8 mouse cellular contexts compared by ENCODE assay signal in genomic region chr4:43428946-43429345, GRCm38 (mm10). TPM values are rescaled to one million over a fixed set of nuclear protein-coding genes. Genes with fewer than 3 reads are reported as not detected.
DNase-seq lines count a peak whose midpoint lies in the region; ATAC-seq and TF ChIP-seq lines count a peak whose summit lies in the region.

Gene Fam166b (minus strand): TSS chr4:43429134.

- CTCF ChIA-PET in Patski (lab: Charles Lee), result no interaction called here

- POLR2A ChIA-PET in Patski (lab: Charles Lee), result no interaction called here

- no peaks in the 10 kb centered on the region for H3K27me3 ChIP-seq in Patski
- H3K27me3 ChIP-seq in hindbrain, embryonic 12.5 days, result peaks cover 59% of the 10 kb centered on the region
- H3K27me3 ChIP-seq in midbrain, embryonic 10.5 days (ENCODE audit: low read depth, poor library complexity, severe bottlenecking), result peaks cover 73% of the 10 kb centered on the region

- H3K36me3 ChIP-seq in hindbrain, embryonic 12.5 days, result peaks cover 30% of the 10 kb centered on the region
- peaks cover 28% of the 10 kb centered on the region for H3K36me3 ChIP-seq in midbrain, embryonic 10.5 days

- ATAC-seq in Patski, result peak; percentile 6
- ATAC-seq in hindbrain, embryonic 12.5 days (ENCODE audit: low FRiP score), result no peak

- DNase-seq in embryo, embryonic 11 days, result peak; percentile 31
- DNase-seq in embryo, embryonic 10.5 days (ENCODE audit: low spot score), result no peak
- DNase-seq in Patski (ENCODE audit: low read depth, low spot score), result no peak
- peak; percentile 41 for DNase-seq in midbrain, embryonic 10.5 days (ENCODE audit: low spot score)
- no peak for DNase-seq in layer of hippocampus, adult 9-11 months
- DNase-seq in adrenal gland, postnatal 36 days, result no peak
- no peak for DNase-seq in yolk sac, embryonic 10.5 days (ENCODE audit: low spot score)

- H3K4me1 ChIP-seq in hindbrain, embryonic 12.5 days, result peaks cover 30% of the 10 kb centered on the region
- H3K4me1 ChIP-seq in midbrain, embryonic 10.5 days, result peaks cover 50% of the 10 kb centered on the region

- in situ Hi-C loops in Patski (cut with MboI; ENCODE audit: low pct_unique_long_range_greater_than_20kb), result no loop called here

- H3K9me3 ChIP-seq in hindbrain, embryonic 12.5 days (replicated peaks), result no peaks in the 10 kb centered on the region
- H3K9me3 ChIP-seq in midbrain, embryonic 10.5 days (replicated peaks), result no peaks in the 10 kb centered on the region

- peak within 1 kb of the TSS; percentile 24; the same call in 1 of the 2 replicates for H3K9ac ChIP-seq in hindbrain, embryonic 12.5 days

- WGBS in hindbrain, embryonic 12.5 days, result 4% methylated on average over 10 of the region's 10 CpGs
- 4% methylated on average over 10 of the region's 10 CpGs for WGBS in midbrain, embryonic 10.5 days

- H3K4me2 ChIP-seq in hindbrain, embryonic 12.5 days (replicated peaks), result peak within 1 kb of the TSS; percentile 20; the same call in 1 of the 2 replicates

- H3K27ac ChIP-seq in hindbrain, embryonic 12.5 days, result no peak within 1 kb of the TSS
- H3K27ac ChIP-seq in midbrain, embryonic 10.5 days (replicated peaks), result peak within 1 kb of the TSS; percentile 42; the same call in 1 of the 2 replicates

- H3K4me3 ChIP-seq in hindbrain, embryonic 12.5 days, result 0 out of 2 replicates have a peak within 1 kb of the TSS, but pooled peaks have one; percentile 1
- H3K4me3 ChIP-seq in midbrain, embryonic 10.5 days, result peak within 1 kb of the TSS; percentile 30; the same call in 1 of the 2 replicates

- TF ChIP-seq CTCF in Patski (IDR thresholded peaks at IDR 0.05), result no peak

RNA-seq across cellular contexts. Expression of gene Fam166b, which starts in this region (rescaled TPM):
- polyA plus RNA-seq in Patski (2021), result 0.17 TPM
- 1.3 TPM in 1 of 2 replicates, not detected in the other for polyA plus RNA-seq in hindbrain, embryonic 12.5 days (2016; fragmentation: Nextera tagmentation; extraction: Ambion mirVana)
- 0.14 and 0.25 TPM in 2 replicates for polyA plus RNA-seq in midbrain, embryonic 10.5 days (2016; fragmentation: Nextera tagmentation; extraction: Ambion mirVana)
- total RNA-seq in adrenal gland, postnatal 36 days (2021), result under 1 TPM in 1 of 2 experiments, not detected in 1; 0.92 TPM

Comparison
In these comparisons a context has a peak if more than half of its experiments do, and no peak if none do; other contexts are left out.
1. Peak in ATAC-seq in Patski; RNA of the gene not detected or under 1 TPM.
2. Peak in DNase-seq, H3K4me3 ChIP-seq and H3K27ac ChIP-seq in midbrain, embryonic 10.5 days; RNA of the gene not detected or under 1 TPM.